In the genomic region with DNA sequence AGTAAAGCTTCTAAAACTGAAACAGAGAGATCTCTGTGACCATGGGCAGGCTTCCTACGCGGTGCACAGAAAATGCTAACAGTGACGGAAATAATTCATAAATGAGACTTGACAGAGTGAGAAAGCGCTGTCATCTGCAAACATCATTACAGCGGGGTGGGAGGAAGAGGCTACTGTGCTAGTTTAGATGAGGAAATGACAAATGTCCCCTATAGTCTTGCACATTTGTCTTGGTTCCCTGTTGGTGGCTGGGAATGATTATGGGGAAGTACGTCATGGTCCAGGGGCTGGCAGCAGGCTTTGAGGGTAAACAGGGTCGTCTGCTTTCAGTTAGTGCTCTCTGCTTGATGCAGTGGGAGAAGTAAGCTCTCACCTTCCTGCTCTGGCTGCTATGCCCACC, we compare ENCODE assay signal across 16 mouse cellular contexts.
DNase-seq lines count a peak whose midpoint lies in the region; ATAC-seq and TF ChIP-seq lines count a peak whose summit lies in the region.
"Had no signal": no experiment of that assay in that cellular context is flagged by ENCODE, and none has a peak within 500 bp of the region (broad histone marks: within the 10 kb centered on the region; RNA-seq: fewer than 3 reads in every experiment).

No protein-coding gene starts in this region.

- no peaks in the 10 kb centered on the region for H3K9me3 ChIP-seq in kidney, postnatal 0 days (replicated peaks; ENCODE audit: low read length)
- H3K9me3 ChIP-seq in embryonic facial prominence, embryonic 10.5 days, result no peaks in the 10 kb centered on the region
- H3K9me3 ChIP-seq: limb, embryonic 15.5 days; midbrain, embryonic 15.5 days had no signal

- no peaks in the 10 kb centered on the region for H3K4me1 ChIP-seq in kidney, postnatal 0 days (replicated peaks; ENCODE audit: insufficient read depth, low read length)
- peaks cover 8% of the 10 kb centered on the region; the same call in 1 of the 2 replicates for H3K4me1 ChIP-seq in embryonic facial prominence, embryonic 10.5 days
- H3K4me1 ChIP-seq: limb, embryonic 15.5 days had no signal

- DNase-seq in kidney, postnatal 0 days (ENCODE audit: low spot score), result peak; percentile 19
- DNase-seq in kidney, adult 8-10 months, result no peak
- DNase-seq in B cell, adult 2 months, result peak; percentile 2 to 8
- peak; percentile 34 for DNase-seq in embryonic facial prominence, embryonic 10.5 days (ENCODE audit: low spot score)
- DNase-seq in lung, postnatal 25 days (ENCODE audit: low spot score), result peak; percentile 1
- no peak for DNase-seq in right cerebral cortex, postnatal 10 days (ENCODE audit: low spot score in 2 of 2)
- no peak for DNase-seq in layer of hippocampus, adult 18-20 months (ENCODE audit: low spot score in 2 of 2)
- DNase-seq: adrenal gland, postnatal 10 days; cerebellum, postnatal 10 days; kidney, postnatal 36 days; layer of hippocampus, postnatal 36 days; right cerebral cortex, adult 18-20 months had no signal

- H3K4me3 ChIP-seq in kidney, postnatal 0 days (replicated peaks; ENCODE audit: low read depth, low read length), result no peak overlapping the region
- H3K4me3 ChIP-seq in embryonic facial prominence, embryonic 10.5 days, result no peak overlapping the region
- H3K4me3 ChIP-seq: erythroblast, embryonic 14.5 days; limb, embryonic 15.5 days; midbrain, embryonic 15.5 days had no signal

- H3K27ac ChIP-seq in kidney, postnatal 0 days, result no peak overlapping the region
- no peak overlapping the region for H3K27ac ChIP-seq in embryonic facial prominence, embryonic 10.5 days (replicated peaks)
- H3K27ac ChIP-seq: limb, embryonic 15.5 days; midbrain, embryonic 15.5 days had no signal

- H3K4me2 ChIP-seq in kidney, postnatal 0 days (ENCODE audit: low read length), result no peak overlapping the region
- H3K4me2 ChIP-seq: limb, embryonic 15.5 days; midbrain, embryonic 15.5 days had no signal

- H3K27me3 ChIP-seq in kidney, postnatal 0 days (ENCODE audit: insufficient read depth, low read length), result no peaks in the 10 kb centered on the region
- no peaks in the 10 kb centered on the region for H3K27me3 ChIP-seq in embryonic facial prominence, embryonic 10.5 days (replicated peaks; ENCODE audit: low read depth, poor library complexity, severe bottlenecking)
- H3K27me3 ChIP-seq: limb, embryonic 15.5 days; midbrain, embryonic 15.5 days had no signal

- no peak for TF ChIP-seq CTCF in kidney, postnatal 0 days (IDR thresholded peaks at IDR 0.05; ENCODE audit: low read depth)

- WGBS in kidney, postnatal 0 days, result 60% methylated on average over 7 of the region's 7 CpGs
- 70% methylated on average over 7 of the region's 7 CpGs for WGBS in embryonic facial prominence, embryonic 10.5 days

- no peak overlapping the region for H3K9ac ChIP-seq in kidney, postnatal 0 days (ENCODE audit: low read depth, low read length)
- H3K9ac ChIP-seq: limb, embryonic 15.5 days; midbrain, embryonic 15.5 days had no signal

- H3K36me3 ChIP-seq in kidney, postnatal 0 days (ENCODE audit: insufficient read depth, low read length), result no peaks in the 10 kb centered on the region
- no peaks in the 10 kb centered on the region for H3K36me3 ChIP-seq in embryonic facial prominence, embryonic 10.5 days (replicated peaks)
- H3K36me3 ChIP-seq: limb, embryonic 15.5 days; midbrain, embryonic 15.5 days had no signal

- ATAC-seq in kidney, postnatal 0 days (replicated peaks; ENCODE audit: low FRiP score, low read depth), result no peak
- ATAC-seq: intestine, embryonic 16.5 days; midbrain, embryonic 15.5 days had no signal

Comparison
In these comparisons a context has a peak if more than half of its experiments do, and no peak if none do; other contexts are left out.
1. DNase-seq: peak in kidney, postnatal 0 days (single experiment), B cell, adult 2 months (2 of 2), embryonic facial prominence, embryonic 10.5 days (single experiment) and lung, postnatal 25 days (single experiment); none in kidney, adult 8-10 months (0 of 2), right cerebral cortex, postnatal 10 days (0 of 2) and layer of hippocampus, adult 18-20 months (0 of 2).